Mouse (Mus musculus): ENCODE measurements around the gene Usf3.

DNA sequence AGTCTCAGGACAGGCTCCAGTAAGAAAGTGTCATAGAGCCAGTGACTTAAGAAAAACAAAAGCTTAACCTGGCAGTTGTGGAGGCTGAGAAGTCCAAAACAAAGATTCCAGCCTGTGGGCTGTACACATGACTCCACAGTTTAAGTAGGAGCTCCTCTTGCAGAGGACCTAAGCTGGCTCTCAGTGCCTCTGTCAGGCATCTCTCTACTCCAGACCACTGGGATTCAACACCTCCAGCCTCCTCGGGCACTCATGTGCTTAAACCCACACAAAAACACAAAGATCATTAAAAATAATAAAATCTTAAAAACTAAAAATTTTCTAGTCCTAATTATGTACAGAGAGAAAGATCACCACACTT is 38.0 kb downstream of the Usf3 start:
- TF ChIP-seq CTCF (IDR thresholded peaks at IDR 0.05; ENCODE audit: borderline replicate concordance, extremely low read depth, insufficient read depth, insufficient read length) (no peak), POLR2A (IDR thresholded peaks at IDR 0.05; ENCODE audit: borderline replicate concordance, extremely low read depth, insufficient read depth, insufficient read length, poor library complexity, severe bottlenecking) (no peak)
